Mouse (Mus musculus) lung, embryonic 16.5 days (tissue): ENCODE results near the gene Lrrc75a. TPM values are rescaled to one million over a fixed set of nuclear protein-coding genes. Genes with fewer than 3 reads are reported as not detected.

Experiments
- ATAC-seq: fragments of 200-750 bp; cut with Nextera tagmentation; 2 replicates; pipeline ENCODE4 v1.8.0; 2017; ENCODE audit warnings: low read depth, mild to moderate bottlenecking, moderate library complexity
- H3K27ac ChIP-seq: fragments of 300-500 bp; sonication (generic); 2 replicates; pipeline ENCODE4 v1.5.1; 2014; ENCODE audit warnings: mild to moderate bottlenecking, control low read depth, low read length
- H3K27me3 ChIP-seq: fragments of 300-500 bp; sonication (generic); 2 replicates; pipeline ENCODE4 v1.6.1; 2014; ENCODE audit warnings: low read depth, low read length, mixed read lengths; ENCODE audit not compliant: control insufficient read depth, insufficient read depth
- H3K36me3 ChIP-seq: fragments of 300-500 bp; sonication (generic); 2 replicates; pipeline ENCODE4 v1.6.1; 2014; ENCODE audit warnings: low read length; ENCODE audit not compliant: control insufficient read depth, insufficient read depth
- H3K4me1 ChIP-seq: fragments of 300-500 bp; sonication (generic); replicated peaks from 2 replicates; pipeline ENCODE4 v1.6.1; 2014; ENCODE audit warnings: low read length, mixed read lengths; ENCODE audit not compliant: control insufficient read depth, insufficient read depth
- H3K4me2 ChIP-seq: fragments of 300-500 bp; sonication (generic); 2 replicates; pipeline ENCODE4 v1.6.1; 2014; ENCODE audit warnings: low read depth, low read length, control low read depth
- H3K4me3 ChIP-seq: fragments of 300-500 bp; sonication (generic); 2 replicates; pipeline ENCODE4 v1.5.1; 2014; ENCODE audit warnings: mild to moderate bottlenecking, low read length, control low read depth
- H3K9ac ChIP-seq: fragments of 300-500 bp; sonication (generic); 2 replicates; pipeline ENCODE4 v1.6.1; 2014; ENCODE audit warnings: low read length, control low read depth
- H3K9me3 ChIP-seq: fragments of 300-500 bp; sonication (generic); 2 replicates; pipeline ENCODE4 v1.6.1; 2016; ENCODE audit warnings: low read length; ENCODE audit not compliant: control insufficient read depth
- polyA plus RNA-seq: library from polyadenylated mRNA; unstranded; fragments of >200 nt; fragmentation: Nextera tagmentation; extraction: Ambion mirVana; gene quantifications from 2 replicates; pipeline ENCODE4 v1.2.1, GENCODE M21; 2015

The Lrrc75a gene
- polyA plus RNA-seq, 1 experiment from 2014 or later, result 11.8 TPM

DNA sequence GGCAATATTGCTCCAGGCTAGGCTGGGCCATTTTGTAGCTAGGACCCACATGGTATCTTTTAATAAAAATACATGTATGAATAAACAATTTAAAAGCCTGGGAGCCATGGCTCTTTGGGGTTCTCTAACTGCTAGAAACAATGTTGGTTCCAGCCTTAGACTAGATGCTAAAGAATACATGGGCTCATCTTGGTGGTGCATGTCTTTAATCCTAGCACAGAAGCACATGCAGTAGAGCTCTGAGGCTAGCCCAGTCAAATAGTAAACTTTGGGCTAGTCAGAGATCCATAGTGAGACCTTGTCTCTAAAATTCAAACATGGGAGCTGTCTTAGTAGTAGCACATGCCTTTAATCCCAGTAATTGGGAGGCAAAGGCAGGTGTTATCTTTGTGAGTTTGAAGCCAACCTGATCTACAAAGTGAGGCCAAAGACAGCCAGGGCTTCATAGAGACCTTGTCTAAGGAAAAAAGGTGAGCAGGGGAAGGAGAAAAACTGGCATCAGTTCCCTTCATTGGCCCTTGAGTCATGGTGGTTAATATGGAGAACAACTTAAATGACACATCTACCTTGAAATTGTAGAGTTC, 93.3 kb downstream of the Lrrc75a start:
- no peaks in the 10 kb centered on the region for H3K9me3 ChIP-seq
- peaks cover 16% of the 10 kb centered on the region; the same call in 1 of the 2 replicates for H3K36me3 ChIP-seq
- H3K4me1 ChIP-seq, result peaks cover 17% of the 10 kb centered on the region
- peak overlapping the region; percentile 95 for H3K4me2 ChIP-seq
- H3K4me3 ChIP-seq, result peak overlapping the region; percentile 61; the same call in 1 of the 2 replicates
- H3K27ac ChIP-seq, result no peak overlapping the region
- ATAC-seq, result no peak
- no peaks in the 10 kb centered on the region for H3K27me3 ChIP-seq
- no peak overlapping the region for H3K9ac ChIP-seq

Other genes starting within 250 kb of the Lrrc75a start
- gene Pigl, start 190.1 kb downstream of the Lrrc75a start, polyA plus RNA-seq, result 9.3 and 10.5 TPM in 2 replicates
- 55.8 and 65.8 TPM in 2 replicates for gene Ncor1, start 190.0 kb downstream of the Lrrc75a start, polyA plus RNA-seq
- gene Cenpv, start 109.3 kb downstream of the Lrrc75a start, polyA plus RNA-seq, result 7.9 and 9.0 TPM in 2 replicates
- 3,082 and 3,189 TPM in 2 replicates for gene Ubb, start 97.4 kb downstream of the Lrrc75a start, polyA plus RNA-seq
- 4.8 and 4.9 TPM in 2 replicates for gene Trpv2, start 74.0 kb downstream of the Lrrc75a start, polyA plus RNA-seq
- 34.6 and 38.1 TPM in 2 replicates for gene Mmgt2, start 141 bp upstream of the Lrrc75a start, polyA plus RNA-seq
- 5.4 and 5.8 TPM in 2 replicates for gene Zfp287, start 83.4 kb upstream of the Lrrc75a start, polyA plus RNA-seq
- gene Gm10428, start 104.6 kb upstream of the Lrrc75a start, polyA plus RNA-seq, result not detected in 2 replicates
- 14.8 and 14.9 TPM in 2 replicates for gene Zfp286, start 140.9 kb upstream of the Lrrc75a start, polyA plus RNA-seq
- 23.2 and 25.0 TPM in 2 replicates for gene Trim16, start 171.7 kb upstream of the Lrrc75a start, polyA plus RNA-seq
- 0.40 and 0.92 TPM in 2 replicates for gene Fbxw10, start 198.5 kb upstream of the Lrrc75a start, polyA plus RNA-seq
- gene Tvp23b, start 230.9 kb upstream of the Lrrc75a start, polyA plus RNA-seq, result 79.5 TPM in 2 replicates